In genomic region chr15:97361771-97362171, GRCm38 (mm10) we compare ENCODE assay signal across 12 mouse cellular contexts.
A peak's percentile ranks its signal among the peaks of the same experiment; 100 is the strongest.
DNase-seq lines count a peak whose midpoint lies in the region; ATAC-seq lines count a peak whose summit lies in the region.
"Had no signal": no experiment of that assay in that cellular context is flagged by ENCODE, and none has a peak within 500 bp of the region (broad histone marks: within the 10 kb centered on the region; RNA-seq: fewer than 3 reads in every experiment).

No protein-coding gene starts in this region.

- ATAC-seq in forebrain, embryonic 16.5 days = no peak
- ATAC-seq in liver, embryonic 16.5 days (ENCODE audit: low read depth) = peak; percentile 69

- no peak overlapping the region for H3K9ac ChIP-seq in forebrain, embryonic 16.5 days (replicated peaks; ENCODE audit: low read depth, low read length)
- H3K9ac ChIP-seq in liver, embryonic 16.5 days (ENCODE audit: low read depth, low read length) = peak overlapping the region; percentile 70
- H3K9ac ChIP-seq: limb, embryonic 13.5 days had no signal

- H3K9me3 ChIP-seq in forebrain, embryonic 10.5 days = no peaks in the 10 kb centered on the region
- no peaks in the 10 kb centered on the region for H3K9me3 ChIP-seq in forebrain, embryonic 16.5 days (ENCODE audit: control insufficient read depth, low read length)
- H3K9me3 ChIP-seq in liver, embryonic 16.5 days (replicated peaks; ENCODE audit: control insufficient read depth, low read length) = no peaks in the 10 kb centered on the region
- H3K9me3 ChIP-seq: limb, embryonic 13.5 days had no signal

- intact Hi-C loops in gastrocnemius, postnatal 14 days (cut with DNase I; ENCODE audit: low total_unique reads) = no loop called here

- H3K27ac ChIP-seq in forebrain, embryonic 10.5 days = 0 out of 2 replicates have a peak overlapping the region, but pooled peaks have one; percentile 20
- no peak overlapping the region for H3K27ac ChIP-seq in forebrain, embryonic 16.5 days (ENCODE audit: low read length)
- H3K27ac ChIP-seq in liver, embryonic 16.5 days (ENCODE audit: low read length) = peak overlapping the region; percentile 90
- H3K27ac ChIP-seq: limb, embryonic 13.5 days had no signal

- peaks cover 4% of the 10 kb centered on the region; the same call in 1 of the 2 replicates for H3K4me1 ChIP-seq in forebrain, embryonic 10.5 days
- no peaks in the 10 kb centered on the region for H3K4me1 ChIP-seq in forebrain, embryonic 16.5 days (replicated peaks; ENCODE audit: control insufficient read depth, insufficient read depth, low read length)
- H3K4me1 ChIP-seq in liver, embryonic 16.5 days (ENCODE audit: control insufficient read depth, low read depth, low read length) = peaks cover 32% of the 10 kb centered on the region
- H3K4me1 ChIP-seq: limb, embryonic 13.5 days had no signal

- H3K27me3 ChIP-seq in forebrain, embryonic 10.5 days (ENCODE audit: poor library complexity, severe bottlenecking) = no peaks in the 10 kb centered on the region
- H3K27me3 ChIP-seq in forebrain, embryonic 16.5 days (replicated peaks; ENCODE audit: control insufficient read depth, insufficient read depth, low read length) = no peaks in the 10 kb centered on the region
- no peaks in the 10 kb centered on the region for H3K27me3 ChIP-seq in liver, embryonic 16.5 days (ENCODE audit: control insufficient read depth, insufficient read depth, low read depth, low read length)
- H3K27me3 ChIP-seq: limb, embryonic 13.5 days had no signal

- DNase-seq in forebrain, embryonic 10.5 days (ENCODE audit: extremely low spot score, low spot score) = no peak
- peak; percentile 70 for DNase-seq in R1 (ENCODE audit: low read depth, low spot score)
- peak; percentile 72 to 77 for DNase-seq in spleen, postnatal 36 days (ENCODE audit: low spot score in 2 of 2)
- DNase-seq in gastrocnemius, postnatal 14 days = no peak
- no peak for DNase-seq in urinary bladder, postnatal 4 days (ENCODE audit: low spot score in 2 of 2)
- DNase-seq in cerebellum, adult 11-12 months = no peak
- DNase-seq: cerebellum, adult 9-10 months; right cerebral cortex, adult 18-20 months had no signal

- H3K36me3 ChIP-seq in forebrain, embryonic 10.5 days (replicated peaks) = no peaks in the 10 kb centered on the region
- no peaks in the 10 kb centered on the region for H3K36me3 ChIP-seq in forebrain, embryonic 16.5 days (ENCODE audit: control insufficient read depth, insufficient read depth)
- H3K36me3 ChIP-seq in liver, embryonic 16.5 days (ENCODE audit: control insufficient read depth, insufficient read depth) = no peaks in the 10 kb centered on the region
- H3K36me3 ChIP-seq: limb, embryonic 13.5 days had no signal

- 86% methylated on average over 8 of the region's 8 CpGs for WGBS in forebrain, embryonic 10.5 days
- 79% methylated on average over 8 of the region's 8 CpGs for WGBS in forebrain, embryonic 16.5 days
- WGBS in liver, embryonic 16.5 days (ENCODE audit: insufficient replicate concordance) = 15% methylated on average over 8 of the region's 8 CpGs

- H3K4me3 ChIP-seq in forebrain, embryonic 10.5 days = no peak overlapping the region
- no peak overlapping the region for H3K4me3 ChIP-seq in forebrain, embryonic 16.5 days (replicated peaks; ENCODE audit: low read length)
- H3K4me3 ChIP-seq in liver, embryonic 16.5 days (ENCODE audit: low read depth, low read length) = peak overlapping the region; percentile 65
- H3K4me3 ChIP-seq: limb, embryonic 13.5 days had no signal

- H3K4me2 ChIP-seq in forebrain, embryonic 16.5 days (ENCODE audit: low read length) = no peak overlapping the region
- peak overlapping the region; percentile 83 for H3K4me2 ChIP-seq in liver, embryonic 16.5 days (ENCODE audit: low read depth, low read length)
- H3K4me2 ChIP-seq: heart, embryonic 11.5 days; limb, embryonic 13.5 days had no signal

Comparison
In these comparisons a context has a peak if more than half of its experiments do, and no peak if none do; other contexts are left out.
1. DNase-seq: peak in R1 (single experiment) and spleen, postnatal 36 days (2 of 2); none in forebrain, embryonic 10.5 days (single experiment), gastrocnemius, postnatal 14 days (single experiment), urinary bladder, postnatal 4 days (0 of 2) and cerebellum, adult 11-12 months (single experiment).